Mouse (Mus musculus) thymus, adult 2 months (tissue): ENCODE results near the gene Map4k4.

Experiments
- CTCF ChIP-seq: fragments of 200-500 bp; IDR thresholded peaks from 2 replicates; pipeline ENCODE4 v1.5.1; 2012; ENCODE audit warnings: mild to moderate bottlenecking, control low read depth, low read length, moderate library complexity, borderline replicate concordance; ENCODE audit not compliant: control insufficient read depth, poor library complexity, insufficient read depth; ENCODE audit errors: extremely low read depth
- POLR2A ChIP-seq: fragments of 200-500 bp; IDR thresholded peaks from 2 replicates; pipeline ENCODE4 v1.6.1; 2012; ENCODE audit warnings: mild to moderate bottlenecking, low read length, control low read depth, moderate library complexity; ENCODE audit not compliant: control insufficient read depth, poor library complexity, insufficient read depth; ENCODE audit errors: extremely low read depth

DNA sequence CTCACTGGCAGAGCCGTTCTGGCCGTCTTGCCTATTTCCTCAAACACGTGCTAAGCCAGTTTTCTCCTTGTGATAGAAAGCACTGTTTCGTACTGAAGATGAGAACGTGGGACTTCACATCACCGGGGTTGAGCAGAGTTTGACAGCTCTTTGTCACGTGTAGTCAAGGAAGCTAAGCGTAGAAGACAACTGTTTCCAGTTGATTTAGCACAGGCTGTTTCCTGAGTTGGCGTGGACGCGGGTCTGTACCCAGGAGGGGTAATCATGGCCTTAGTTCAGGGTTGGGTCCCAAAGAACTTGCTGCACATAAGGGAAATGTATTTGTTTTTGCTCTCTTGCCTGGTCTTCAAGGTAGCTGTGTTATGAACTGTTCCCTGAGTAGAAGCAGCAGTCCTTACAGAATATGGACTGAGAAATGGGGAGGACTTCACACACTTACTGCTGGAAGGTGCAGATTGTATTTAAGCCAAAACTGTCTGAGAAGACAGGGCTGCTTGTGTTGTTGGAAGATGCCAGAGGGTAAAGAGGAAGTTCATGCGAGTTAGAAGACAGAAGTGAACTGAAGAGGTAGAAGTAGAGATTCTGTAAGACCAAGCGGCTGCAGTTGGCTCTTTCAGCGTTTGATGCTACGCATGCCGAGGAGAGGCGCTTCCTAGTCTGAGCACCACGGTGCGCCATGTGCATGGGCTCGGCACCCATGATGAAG, 78.2 kb downstream of the Map4k4 start:
- TF ChIP-seq CTCF (no peak), POLR2A (no peak)
